Mouse (Mus musculus): ENCODE results near the gene Piezo1.

GRCm38 (mm10) chr8:122538310-122539076 lies 12.6 kb downstream of the Piezo1 start:
- TF ChIP-seq CTCF (conservative IDR thresholded peaks at IDR 0.05; ENCODE audit: low read length) = no peak
- no peak for TF ChIP-seq POU5F1 (IDR thresholded peaks at IDR 0.05; ENCODE audit: borderline replicate concordance, low read length)

Data from E14TG2a.4 (cell line).